Mouse (Mus musculus) forebrain, embryonic 13.5 days (tissue): ENCODE measurements around the gene Rab5if. TPM values are rescaled to one million over a fixed set of nuclear protein-coding genes. Genes with fewer than 3 reads are reported as not detected.
A peak's percentile ranks its signal among the peaks of the same experiment; 100 is the strongest.

Experiments used
- ATAC-seq: fragments of 200-750 bp; cut with Nextera tagmentation; 2 replicates; pipeline ENCODE4 v1.8.0; 2017
- H3K27ac ChIP-seq: fragments of 300-500 bp; sonication (generic); 2 replicates; pipeline ENCODE4 v1.5.1; 2015; ENCODE audit warnings: inconsistent platforms, mild to moderate bottlenecking, moderate library complexity
- H3K27me3 ChIP-seq: fragments of 300-500 bp; sonication (generic); 2 replicates; pipeline ENCODE4 v1.6.1; 2015; ENCODE audit warnings: mild to moderate bottlenecking, inconsistent platforms
- H3K36me3 ChIP-seq: fragments of 300-500 bp; sonication (generic); 2 replicates; pipeline ENCODE4 v1.6.1; 2015; ENCODE audit warnings: mild to moderate bottlenecking, inconsistent platforms; ENCODE audit not compliant: poor library complexity, severe bottlenecking
- H3K4me1 ChIP-seq: fragments of 300-500 bp; sonication (generic); 2 replicates; pipeline ENCODE4 v1.6.1; 2015; ENCODE audit warnings: inconsistent platforms
- H3K4me2 ChIP-seq: fragments of 300-500 bp; sonication (generic); 2 replicates; pipeline ENCODE4 v1.6.1; 2015; ENCODE audit warnings: inconsistent platforms, mild to moderate bottlenecking, moderate library complexity
- H3K4me3 ChIP-seq: fragments of 300-500 bp; sonication (generic); 2 replicates; pipeline ENCODE4 v1.5.1; 2015; ENCODE audit warnings: mild to moderate bottlenecking, inconsistent platforms
- H3K9ac ChIP-seq: fragments of 300-500 bp; sonication (generic); 2 replicates; pipeline ENCODE4 v1.6.1; 2015; ENCODE audit warnings: mild to moderate bottlenecking, inconsistent platforms
- H3K9me3 ChIP-seq: fragments of 300-500 bp; sonication (generic); replicated peaks from 2 replicates; pipeline ENCODE4 v1.6.1; 2016; ENCODE audit warnings: inconsistent platforms
- WGBS: fragments of 180-500 bp; shearing (Covaris S2); methylation state at CpG from one replicate; pipeline ENCODE4 v1.1.7; 2015; 5-methylcytosine and 5-hydroxymethylcytosine counted together
- polyA plus RNA-seq: library from polyadenylated mRNA; unstranded; fragments of >200 nt; fragmentation: Nextera tagmentation; extraction: Ambion mirVana; gene quantifications from 2 replicates; pipeline ENCODE4 v1.2.1, GENCODE M21; 2015

The Rab5if gene
- polyA plus RNA-seq, 1 experiment from 2014 or later: 168 TPM

DNA sequence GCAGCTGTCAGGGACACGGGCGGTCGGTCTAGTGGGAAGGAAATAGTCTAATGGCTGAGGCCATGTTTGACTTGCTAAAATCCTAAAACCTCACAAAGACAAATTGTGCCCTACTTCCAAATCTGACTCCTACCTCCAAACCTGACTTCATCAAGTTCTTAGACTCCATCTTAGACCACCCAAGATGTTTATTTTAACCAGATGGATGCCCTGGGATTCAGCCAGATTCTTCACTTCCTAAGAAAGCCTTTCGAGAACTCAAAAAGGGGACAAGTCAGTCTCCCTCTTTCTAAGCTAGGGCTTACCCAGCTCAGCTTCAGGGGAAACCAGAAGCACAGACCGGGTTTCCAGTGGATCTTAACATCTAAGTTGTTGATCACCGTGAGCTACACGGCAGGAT lies 4.3 kb upstream of the Rab5if start:
- H3K9ac ChIP-seq: no peak overlapping the region
- 94% methylated on average over 7 of the region's 7 CpGs for WGBS

DNA sequence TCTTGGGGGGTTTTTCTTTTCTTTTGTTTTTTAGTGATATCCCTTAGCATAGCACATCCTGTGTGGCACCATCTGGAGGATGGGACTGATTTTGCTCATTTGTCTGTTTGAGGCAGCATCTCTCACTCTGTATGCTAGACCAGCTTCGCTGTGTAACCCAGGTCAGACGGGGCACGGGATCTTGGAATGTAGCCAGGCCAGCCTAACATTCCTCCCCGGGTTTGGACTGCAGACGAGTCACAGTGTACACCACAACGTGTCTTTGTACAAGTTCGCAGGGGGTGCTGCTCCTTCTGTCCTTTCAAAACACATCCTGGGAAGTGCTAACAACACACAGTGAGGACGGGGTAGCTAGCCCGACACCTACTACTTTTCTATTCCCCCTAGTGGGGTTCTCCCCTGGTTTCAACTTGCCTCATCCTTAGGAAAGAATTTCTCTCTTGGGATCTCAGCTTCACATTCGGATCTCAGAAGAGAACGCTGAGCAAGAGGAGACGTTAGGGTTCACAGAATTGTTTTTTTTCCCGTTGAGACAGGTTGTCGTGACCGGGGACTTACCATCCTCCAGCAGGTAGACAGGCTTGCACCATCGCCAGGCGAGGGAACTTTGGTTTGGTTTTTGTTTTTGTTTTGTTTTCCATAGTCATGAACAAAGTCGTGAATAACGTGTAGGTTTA lies 749 bp upstream of the Rab5if start:
- peak overlapping the region; percentile 90 for H3K4me2 ChIP-seq
- H3K9ac ChIP-seq: peak overlapping the region; percentile 98
- peak overlapping the region; percentile 67 for H3K4me3 ChIP-seq
- peaks cover 31% of the 10 kb centered on the region for H3K4me1 ChIP-seq
- under 1% methylated on average over 19 of the region's 19 CpGs for WGBS
- peaks cover 40% of the 10 kb centered on the region for H3K36me3 ChIP-seq
- peak overlapping the region; percentile 96 for H3K27ac ChIP-seq
- H3K27me3 ChIP-seq: no peaks in the 10 kb centered on the region
- ATAC-seq: no peak; the same call in 1 of the 2 replicates
- no peaks in the 10 kb centered on the region for H3K9me3 ChIP-seq

More for the DNA sequence above, 4.3 kb upstream of the Rab5if start:
- Histone ChIP-seq H3K9me3 (no peaks in the 10 kb centered on the region), H3K4me3 (no peak overlapping the region), H3K4me2 (no peak overlapping the region), H3K4me1 (peaks cover 18% of the 10 kb centered on the region), H3K36me3 (peaks cover 39% of the 10 kb centered on the region), H3K27me3 (no peaks in the 10 kb centered on the region), H3K27ac (no peak overlapping the region)
- no peak for ATAC-seq

- Histone ChIP-seq H3K4me2 (peak overlapping the region; percentile 96), H3K27ac (peak overlapping the region; percentile 86), H3K9ac (peak overlapping the region; percentile 98), H3K4me1 (peaks cover 31% of the 10 kb centered on the region), H3K9me3 (no peaks in the 10 kb centered on the region), H3K27me3 (no peaks in the 10 kb centered on the region), H3K36me3 (peaks cover 41% of the 10 kb centered on the region), H3K4me3 (peak overlapping the region; percentile 67)
- WGBS: 4% methylated on average over 28 of the region's 28 CpGs
- ATAC-seq: no peak
Observed at GRCm38 (mm10) chr2:156863487-156864160, 696 bp downstream of the Rab5if start.

- peak overlapping the region; percentile 96 for H3K4me2 ChIP-seq
- 74% methylated on average over 3 of the region's 3 CpGs for WGBS
- H3K9ac ChIP-seq: no peak overlapping the region
- no peak overlapping the region for H3K27ac ChIP-seq
- ATAC-seq: no peak
- peak overlapping the region; percentile 67 for H3K4me3 ChIP-seq
- H3K4me1 ChIP-seq: peaks cover 31% of the 10 kb centered on the region
- H3K9me3 ChIP-seq: no peaks in the 10 kb centered on the region
- peaks cover 43% of the 10 kb centered on the region for H3K36me3 ChIP-seq
- no peaks in the 10 kb centered on the region for H3K27me3 ChIP-seq
Observed at GRCm38 (mm10) chr2:156864481-156864880, 1.6 kb downstream of the Rab5if start.

GRCm38 (mm10) chr2:156868994-156869393 lies 6.1 kb downstream of the Rab5if start:
- 90% methylated on average over 8 of the region's 8 CpGs for WGBS
- Histone ChIP-seq H3K27me3 (no peaks in the 10 kb centered on the region), H3K36me3 (peaks cover 79% of the 10 kb centered on the region), H3K4me2 (no peak overlapping the region), H3K9me3 (no peaks in the 10 kb centered on the region), H3K4me3 (no peak overlapping the region), H3K9ac (no peak overlapping the region), H3K4me1 (peaks cover 15% of the 10 kb centered on the region), H3K27ac (no peak overlapping the region)
- ATAC-seq: no peak

DNA sequence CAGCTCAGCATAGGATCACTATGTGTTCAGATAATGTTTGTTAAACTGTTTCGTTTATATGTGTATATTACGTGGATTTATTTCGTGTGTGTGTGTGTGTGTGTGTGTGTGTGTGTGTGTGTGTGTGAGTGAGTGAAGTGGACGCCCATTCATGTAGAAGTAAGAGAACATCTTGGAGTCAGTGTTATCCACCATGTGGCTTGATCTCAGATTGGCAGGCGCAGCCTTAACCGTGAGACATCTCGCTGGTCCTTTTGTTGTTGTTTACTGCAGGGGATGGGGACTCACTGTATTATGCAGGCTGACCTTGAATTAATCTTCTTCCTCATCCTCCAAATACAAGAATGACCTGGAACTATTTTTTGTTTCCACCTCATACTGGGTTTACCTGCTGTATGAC lies 6.6 kb downstream of the Rab5if start:
- no peak overlapping the region for H3K27ac ChIP-seq
- 93% methylated on average over 7 of the region's 7 CpGs for WGBS
- no peak overlapping the region for H3K9ac ChIP-seq
- H3K4me2 ChIP-seq: no peak overlapping the region
- H3K4me3 ChIP-seq: no peak overlapping the region
- no peak for ATAC-seq
- H3K9me3 ChIP-seq: no peaks in the 10 kb centered on the region
- H3K4me1 ChIP-seq: peaks cover 9% of the 10 kb centered on the region; the same call in 1 of the 2 replicates
- H3K27me3 ChIP-seq: no peaks in the 10 kb centered on the region
- H3K36me3 ChIP-seq: peaks cover 85% of the 10 kb centered on the region

- no peak overlapping the region for H3K4me2 ChIP-seq
- H3K9ac ChIP-seq: no peak overlapping the region
- 55% methylated on average over 6 of the region's 6 CpGs for WGBS
- no peaks in the 10 kb centered on the region for H3K27me3 ChIP-seq
- no peak overlapping the region for H3K4me3 ChIP-seq
- no peaks in the 10 kb centered on the region for H3K9me3 ChIP-seq
- no peak for ATAC-seq
- H3K4me1 ChIP-seq: peaks cover under 1% of the 10 kb centered on the region; the same call in 1 of the 2 replicates
- H3K36me3 ChIP-seq: peaks cover 90% of the 10 kb centered on the region
- no peak overlapping the region for H3K27ac ChIP-seq
Observed at GRCm38 (mm10) chr2:156870519-156870918, 7.6 kb downstream of the Rab5if start.

DNA sequence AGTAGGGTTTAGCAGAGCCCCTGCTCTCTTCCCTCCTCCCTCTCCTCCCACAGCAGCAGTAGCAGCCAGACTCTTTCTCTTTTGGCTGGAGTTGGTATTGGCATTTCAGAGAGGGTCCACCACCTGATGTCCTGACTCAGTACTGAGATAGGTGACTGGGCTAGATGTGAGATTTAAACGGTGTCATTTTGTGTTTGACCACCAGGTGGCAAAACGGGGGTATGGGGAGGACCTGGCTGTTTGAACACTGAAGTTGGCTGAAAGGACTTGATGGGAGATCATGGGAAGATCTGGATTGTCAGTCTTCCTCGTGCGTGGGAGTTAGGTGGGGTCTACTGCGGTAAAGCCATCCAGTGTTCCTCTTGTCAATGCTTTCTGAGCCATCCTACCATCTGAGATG lies 10.7 kb downstream of the Rab5if start:
- Histone ChIP-seq H3K27ac (no peak overlapping the region), H3K4me1 (no peaks in the 10 kb centered on the region), H3K27me3 (no peaks in the 10 kb centered on the region), H3K4me3 (no peak overlapping the region), H3K36me3 (peaks cover 60% of the 10 kb centered on the region), H3K9me3 (no peaks in the 10 kb centered on the region), H3K4me2 (no peak overlapping the region), H3K9ac (no peak overlapping the region)
- ATAC-seq: no peak
- WGBS: 31% methylated on average over 5 of the region's 5 CpGs

GRCm38 (mm10) chr2:156874047-156874759 lies 11.3 kb downstream of the Rab5if start:
- Histone ChIP-seq H3K4me3 (no peak overlapping the region), H3K27ac (no peak overlapping the region), H3K9ac (no peak overlapping the region), H3K36me3 (peaks cover 55% of the 10 kb centered on the region), H3K4me1 (no peaks in the 10 kb centered on the region), H3K4me2 (no peak overlapping the region), H3K9me3 (no peaks in the 10 kb centered on the region), H3K27me3 (no peaks in the 10 kb centered on the region)
- WGBS: 93% methylated on average over 8 of the region's 8 CpGs
- ATAC-seq: no peak

GRCm38 (mm10) chr2:156874760-156875510 lies 12.0 kb downstream of the Rab5if start:
- Histone ChIP-seq H3K36me3 (peaks cover 49% of the 10 kb centered on the region), H3K4me1 (no peaks in the 10 kb centered on the region), H3K9ac (no peak overlapping the region), H3K27ac (no peak overlapping the region), H3K9me3 (no peaks in the 10 kb centered on the region), H3K27me3 (no peaks in the 10 kb centered on the region), H3K4me2 (no peak overlapping the region), H3K4me3 (no peak overlapping the region)
- 96% methylated on average over 4 of the region's 4 CpGs for WGBS
- ATAC-seq: no peak

DNA sequence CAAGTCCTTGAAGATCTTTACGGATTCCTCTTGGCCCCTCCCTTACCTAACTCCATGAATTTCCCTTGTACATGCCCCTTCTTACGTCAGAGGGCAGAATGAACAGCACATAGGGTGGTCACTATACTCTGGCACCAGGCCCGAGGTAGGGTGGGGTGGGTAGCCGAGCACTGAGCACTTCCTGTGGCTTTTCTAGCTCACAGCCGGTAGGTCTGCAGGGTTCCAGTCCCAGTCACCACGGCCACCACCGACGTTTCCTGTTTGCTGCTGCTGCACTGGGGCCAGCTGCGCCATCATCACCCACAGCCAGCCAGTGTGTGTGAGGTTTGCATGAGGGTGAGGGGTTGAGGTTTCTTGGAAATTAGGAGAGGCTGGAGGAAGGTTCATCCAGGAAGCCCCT lies 14.8 kb downstream of the Rab5if start:
- ATAC-seq: no peak
- peaks cover 27% of the 10 kb centered on the region for H3K36me3 ChIP-seq
- H3K4me3 ChIP-seq: no peak overlapping the region
- no peak overlapping the region for H3K4me2 ChIP-seq
- no peaks in the 10 kb centered on the region for H3K4me1 ChIP-seq
- H3K9me3 ChIP-seq: no peaks in the 10 kb centered on the region
- 73% methylated on average over 9 of the region's 9 CpGs for WGBS
- no peak overlapping the region for H3K27ac ChIP-seq
- H3K27me3 ChIP-seq: no peaks in the 10 kb centered on the region
- H3K9ac ChIP-seq: no peak overlapping the region

GRCm38 (mm10) chr2:156879541-156879940 lies 16.6 kb downstream of the Rab5if start:
- no peak overlapping the region for H3K4me2 ChIP-seq
- no peak overlapping the region for H3K4me3 ChIP-seq
- H3K36me3 ChIP-seq: peaks cover 10% of the 10 kb centered on the region
- H3K27ac ChIP-seq: no peak overlapping the region
- H3K27me3 ChIP-seq: no peaks in the 10 kb centered on the region
- no peaks in the 10 kb centered on the region for H3K9me3 ChIP-seq
- H3K9ac ChIP-seq: no peak overlapping the region
- WGBS: 88% methylated on average over 3 of the region's 3 CpGs
- ATAC-seq: no peak
- no peaks in the 10 kb centered on the region for H3K4me1 ChIP-seq
